Comparison of ENCODE assay signal across 11 mouse cellular contexts in genomic region chr7:112304382-112304781, GRCm38 (mm10).
DNase-seq lines count a peak whose midpoint lies in the region; ATAC-seq lines count a peak whose summit lies in the region.
"Had no signal": no experiment of that assay in that cellular context is flagged by ENCODE, and none has a peak within 500 bp of the region (broad histone marks: within the 10 kb centered on the region; RNA-seq: fewer than 3 reads in every experiment).

No protein-coding gene starts in this region.

- H3K9ac ChIP-seq in heart, embryonic 11.5 days (ENCODE audit: low read depth, low read length): no peak overlapping the region
- no peak overlapping the region for H3K9ac ChIP-seq in neural tube, embryonic 14.5 days (replicated peaks; ENCODE audit: low read depth, low read length)
- H3K9ac ChIP-seq: liver, postnatal 0 days; neural tube, embryonic 12.5 days had no signal

- H3K27ac ChIP-seq in heart, embryonic 11.5 days (ENCODE audit: low read depth, low read length): no peak overlapping the region
- H3K27ac ChIP-seq in neural tube, embryonic 14.5 days (ENCODE audit: low read depth, low read length): no peak overlapping the region
- H3K27ac ChIP-seq: neural tube, embryonic 12.5 days had no signal

- peaks cover 32% of the 10 kb centered on the region for H3K4me1 ChIP-seq in heart, embryonic 11.5 days (ENCODE audit: control insufficient read depth, insufficient read depth, low read length)
- no peaks in the 10 kb centered on the region for H3K4me1 ChIP-seq in neural tube, embryonic 14.5 days (ENCODE audit: control insufficient read depth, insufficient read depth, low read length)
- H3K4me1 ChIP-seq: megakaryocyte, embryonic 14.5 days; neural tube, embryonic 12.5 days had no signal

- H3K4me2 ChIP-seq in heart, embryonic 11.5 days: no peak overlapping the region
- no peak overlapping the region for H3K4me2 ChIP-seq in neural tube, embryonic 14.5 days (ENCODE audit: low read depth, low read length)
- H3K4me2 ChIP-seq: neural tube, embryonic 12.5 days had no signal

- no peak overlapping the region for H3K4me3 ChIP-seq in heart, embryonic 11.5 days (ENCODE audit: low read depth, low read length)
- H3K4me3 ChIP-seq in neural tube, embryonic 14.5 days (ENCODE audit: low read depth, low read length): no peak overlapping the region
- H3K4me3 ChIP-seq: megakaryocyte, embryonic 14.5 days; neural tube, embryonic 12.5 days had no signal

- H3K9me3 ChIP-seq in heart, embryonic 11.5 days (replicated peaks; ENCODE audit: control insufficient read depth, low read length): no peaks in the 10 kb centered on the region
- H3K9me3 ChIP-seq in neural tube, embryonic 14.5 days (ENCODE audit: control insufficient read depth, low read length): no peaks in the 10 kb centered on the region
- H3K9me3 ChIP-seq: neural tube, embryonic 12.5 days had no signal

- ATAC-seq in heart, embryonic 11.5 days (replicated peaks; ENCODE audit: insufficient number of reproducible peaks, low FRiP score, low TSS enrichment): no peak
- ATAC-seq in neural tube, embryonic 14.5 days (ENCODE audit: low read depth): peak; percentile 31; the same call in 1 of the 2 replicates
- ATAC-seq: liver, postnatal 0 days had no signal

- peaks cover 28% of the 10 kb centered on the region for H3K36me3 ChIP-seq in heart, embryonic 11.5 days (ENCODE audit: control insufficient read depth, insufficient read depth, low read length)
- no peaks in the 10 kb centered on the region for H3K36me3 ChIP-seq in neural tube, embryonic 14.5 days (ENCODE audit: control insufficient read depth, insufficient read depth, low read length)
- H3K36me3 ChIP-seq: neural tube, embryonic 12.5 days had no signal

- WGBS in heart, embryonic 11.5 days (ENCODE audit: insufficient replicate concordance): 83% methylated on average over 8 of the region's 8 CpGs
- 62% methylated on average over 8 of the region's 8 CpGs for WGBS in neural tube, embryonic 14.5 days

- DNase-seq in heart, adult 9 months (ENCODE audit: low spot score in 2 of 2): peak; percentile 47 to 56
- DNase-seq in neural tube, embryonic 10.5 days (ENCODE audit: extremely low spot score, low spot score): no peak
- peak; percentile 47 to 58 for DNase-seq in cerebellum, postnatal 36 days
- DNase-seq in telencephalon, adult 2 months (ENCODE audit: low read depth, low spot score): peak; percentile 33
- DNase-seq in adrenal gland, adult 18-20 months (ENCODE audit: low spot score in 2 of 2): no peak
- DNase-seq: gastrocnemius, postnatal 25 days; liver, postnatal 0 days had no signal

- H3K27me3 ChIP-seq in heart, embryonic 11.5 days (ENCODE audit: control insufficient read depth, insufficient read depth, low read length): no peaks in the 10 kb centered on the region
- H3K27me3 ChIP-seq in neural tube, embryonic 14.5 days (ENCODE audit: control insufficient read depth, insufficient read depth, low read length): no peaks in the 10 kb centered on the region
- H3K27me3 ChIP-seq: neural tube, embryonic 12.5 days had no signal

Comparison
In these comparisons a context has a peak if more than half of its experiments do, and no peak if none do; other contexts are left out.
1. DNase-seq: peak in heart, adult 9 months (2 of 2), cerebellum, postnatal 36 days (2 of 2) and telencephalon, adult 2 months (single experiment); none in neural tube, embryonic 10.5 days (single experiment) and adrenal gland, adult 18-20 months (0 of 2).